Mouse (Mus musculus): ENCODE data around the gene Gm17349.

DNA sequence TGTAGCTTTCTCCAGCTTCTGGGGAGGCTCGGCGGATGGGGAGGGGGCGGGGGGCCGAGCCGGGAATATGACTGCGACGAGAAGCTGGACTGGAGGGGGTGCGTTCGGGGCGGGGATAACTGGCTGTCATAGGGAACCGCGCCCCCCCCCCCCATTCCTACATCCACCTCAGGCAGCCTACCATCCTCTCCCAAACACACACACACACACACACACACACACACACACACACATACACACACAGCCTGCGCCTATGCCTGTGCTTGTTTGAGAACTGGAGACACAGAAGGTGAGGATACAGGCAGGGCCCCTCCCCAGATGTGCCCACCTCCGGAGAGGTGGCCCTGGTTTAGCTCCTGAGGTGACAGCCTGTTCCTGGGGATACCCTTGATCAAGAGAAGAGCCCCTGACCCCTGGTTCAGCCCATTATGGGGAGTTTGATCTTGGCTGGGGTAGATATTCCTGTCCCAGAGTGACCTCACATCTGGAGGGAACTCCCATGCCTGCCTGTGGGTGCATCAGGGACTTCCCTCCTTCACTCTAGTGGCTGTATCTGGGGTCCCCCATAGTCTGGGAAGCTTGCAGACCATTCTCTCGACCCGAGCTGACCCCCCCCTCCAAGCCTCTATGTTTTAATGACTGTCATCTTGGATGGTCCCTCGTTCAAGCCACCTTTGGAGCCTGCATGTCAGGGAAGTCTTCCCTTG lies 34.2 kb downstream of the Gm17349 start:
- TF ChIP-seq CTCF (IDR thresholded peaks at IDR 0.05; ENCODE audit: low read depth, low read length) (no peak), TAL1 (conservative IDR thresholded peaks at IDR 0.05; ENCODE audit: low read depth, low read length) (no peak), POLR2AphosphoS5 (IDR thresholded peaks at IDR 0.05; ENCODE audit: insufficient replicate concordance, low read depth, low read length) (no peak)
